Mouse (Mus musculus) testis, postnatal 14 days (tissue): ENCODE data around the gene Ldb3.

Experiments used
- DNase-seq: peaks from one replicate; pipeline ENCODE4 v3.0.0; 2021; ENCODE audit warnings: low spot score

The Ldb3 gene

DNA sequence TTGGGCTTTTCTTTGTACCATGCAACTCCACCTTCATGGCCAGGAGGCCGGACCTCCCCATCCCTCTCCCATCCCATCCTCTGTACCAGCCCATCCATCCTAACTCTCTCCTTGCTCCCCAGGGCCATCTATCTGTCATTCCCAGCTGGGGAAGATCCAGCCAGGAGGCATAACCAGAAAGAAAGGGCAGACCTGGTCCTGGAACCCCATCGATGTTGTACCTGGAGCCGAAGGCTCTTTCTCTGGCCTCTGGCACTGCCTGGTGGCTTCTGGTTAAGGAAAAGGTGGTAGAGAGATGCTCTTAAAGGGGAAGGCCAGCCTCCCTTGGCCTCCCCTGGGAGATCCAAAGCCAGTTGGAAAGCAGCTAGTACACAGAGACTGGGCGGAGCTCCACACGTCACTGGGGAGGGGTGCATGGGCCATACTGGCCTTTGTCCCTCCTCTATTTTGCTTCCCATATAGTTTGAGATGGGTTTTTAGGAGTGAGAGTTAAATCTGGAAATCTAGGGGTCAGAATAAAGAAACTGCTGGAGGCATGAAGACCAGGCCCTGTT, 1.6 kb upstream of the Ldb3 start:
- no peak for DNase-seq

DNA sequence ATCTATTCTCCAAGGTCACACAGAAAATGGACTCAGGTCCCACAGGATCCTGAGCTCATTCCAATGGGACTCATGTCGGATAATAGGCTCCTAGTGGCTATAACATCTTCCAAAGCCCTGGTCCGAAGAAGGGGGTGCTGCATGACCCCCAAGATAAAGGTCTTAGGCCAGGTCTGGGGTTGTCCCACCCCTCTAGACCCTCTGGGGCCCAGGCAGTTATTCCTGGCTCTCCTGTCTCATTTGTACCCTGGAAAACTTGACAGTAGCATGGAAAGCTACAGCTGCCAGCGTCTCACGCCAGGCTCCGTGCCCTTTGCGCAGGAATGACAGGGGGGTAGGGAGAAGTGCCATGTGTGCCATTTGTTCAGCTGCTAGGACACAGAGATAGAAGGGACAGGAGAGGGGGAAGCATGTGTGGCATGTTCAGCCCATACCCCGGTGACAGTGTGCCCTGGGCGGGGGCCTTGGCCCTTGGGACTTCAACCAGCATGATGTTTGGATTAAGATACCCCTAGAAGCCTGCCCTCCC, 767 bp upstream of the Ldb3 start:
- no peak for DNase-seq

DNA sequence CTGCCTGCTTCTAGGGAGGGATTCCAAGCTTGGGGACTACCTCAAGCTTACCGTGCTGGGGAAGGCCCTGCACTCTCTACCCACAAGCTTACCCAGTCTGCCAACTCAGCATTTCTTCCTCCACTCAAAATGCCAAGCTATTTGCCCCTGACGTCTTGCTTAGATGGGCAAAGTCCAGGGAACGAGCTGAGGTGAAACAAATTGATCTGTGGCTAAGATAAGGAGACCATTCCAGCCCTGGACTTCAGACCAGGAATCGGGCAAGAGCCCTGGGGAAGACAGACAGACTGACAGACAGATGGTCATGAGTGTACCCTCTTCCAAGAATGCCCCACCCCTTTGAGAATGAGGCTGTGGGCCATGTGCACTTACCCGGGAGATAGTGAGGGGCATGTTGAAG, 477 bp downstream of the Ldb3 start:
- no peak for DNase-seq

DNA sequence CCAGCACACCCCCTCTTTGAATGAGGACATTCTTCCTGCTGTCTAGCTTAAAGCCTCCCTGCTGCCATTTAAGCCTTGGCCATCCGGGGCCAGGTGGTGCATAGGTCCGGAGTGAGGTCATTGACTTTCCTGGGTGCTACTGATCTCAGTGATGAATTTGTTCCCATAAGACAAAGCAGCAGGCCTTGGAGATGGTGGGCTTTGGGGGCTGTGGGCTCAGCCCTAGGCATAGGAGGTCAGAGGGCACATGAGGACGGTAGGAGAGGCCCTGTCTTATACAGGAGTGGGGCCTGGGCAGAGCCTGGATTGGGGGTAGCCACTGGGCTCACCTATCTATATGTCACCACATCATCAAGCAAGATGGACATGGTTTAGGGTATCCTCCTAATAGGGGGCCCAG, 1.6 kb downstream of the Ldb3 start:
- DNase-seq, result no peak

DNA sequence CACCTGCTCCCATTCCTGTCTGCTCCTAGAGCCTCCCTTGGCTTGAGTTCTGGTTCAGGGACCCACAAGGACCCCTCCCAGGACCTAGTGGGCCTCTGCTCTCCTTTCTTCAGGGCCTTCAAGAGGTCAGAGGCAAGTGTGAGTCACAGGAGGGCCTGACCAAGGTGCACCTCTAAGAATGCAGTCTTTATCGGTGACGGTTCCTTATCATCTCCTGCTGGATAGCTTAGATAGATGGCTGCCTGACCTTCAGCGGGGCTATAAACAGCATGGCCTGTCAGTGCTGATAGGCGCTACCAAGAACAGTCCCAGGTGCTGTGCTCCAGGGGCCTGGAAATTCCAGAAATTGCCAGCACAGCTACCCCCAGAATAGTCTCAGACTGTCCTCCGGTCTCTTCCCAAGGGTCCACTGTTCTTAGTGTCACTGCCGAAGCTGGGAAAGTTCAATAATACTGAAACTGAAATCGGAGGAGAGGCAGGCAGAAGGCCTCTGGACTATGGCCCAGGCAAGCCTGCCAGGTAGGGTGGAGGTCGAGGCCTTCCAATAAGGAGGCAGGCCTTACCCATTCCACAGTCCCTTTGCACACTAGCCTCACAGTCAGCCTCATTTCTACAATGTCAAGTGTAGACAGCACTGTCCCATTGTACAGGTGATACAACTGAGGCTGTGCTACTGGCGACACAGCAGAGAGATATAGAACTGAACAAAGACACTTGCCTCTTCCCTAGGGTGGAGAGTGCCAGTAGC, 3.0 kb downstream of the Ldb3 start:
- no peak for DNase-seq

DNA sequence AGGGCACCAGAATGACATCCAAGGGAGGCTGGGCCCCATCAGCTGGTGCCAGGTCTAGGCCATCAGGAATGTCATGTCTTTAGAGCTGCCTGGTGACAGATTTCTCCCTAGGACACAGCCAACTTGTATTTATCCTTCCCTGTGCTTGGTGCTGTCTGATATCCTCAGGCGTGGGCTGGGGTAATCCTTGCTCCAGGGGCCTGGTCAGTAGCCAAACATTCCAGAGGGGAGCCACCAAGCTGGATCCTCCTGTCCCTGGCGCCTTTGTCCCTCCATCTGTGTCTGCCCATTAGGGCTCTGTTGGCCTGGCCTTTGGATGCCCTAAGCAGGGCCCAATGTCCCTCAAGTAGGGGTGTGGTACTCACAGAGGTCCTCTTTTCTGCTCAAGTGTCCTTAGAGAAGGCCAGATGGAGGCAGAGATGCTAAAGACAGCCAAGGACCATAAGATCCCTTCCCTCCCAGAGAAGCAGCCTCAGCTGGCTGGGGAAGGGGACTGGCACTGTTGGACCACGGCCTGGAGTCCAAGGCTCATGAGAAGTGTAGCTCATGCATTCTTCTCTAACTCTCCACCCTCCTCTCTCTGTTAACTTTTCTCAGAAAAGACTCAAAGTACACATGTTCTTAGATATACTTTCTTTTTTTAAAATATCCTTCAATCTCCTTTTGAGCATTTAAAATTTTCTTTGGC, 5.6 kb downstream of the Ldb3 start:
- DNase-seq, result peak; percentile 38

DNA sequence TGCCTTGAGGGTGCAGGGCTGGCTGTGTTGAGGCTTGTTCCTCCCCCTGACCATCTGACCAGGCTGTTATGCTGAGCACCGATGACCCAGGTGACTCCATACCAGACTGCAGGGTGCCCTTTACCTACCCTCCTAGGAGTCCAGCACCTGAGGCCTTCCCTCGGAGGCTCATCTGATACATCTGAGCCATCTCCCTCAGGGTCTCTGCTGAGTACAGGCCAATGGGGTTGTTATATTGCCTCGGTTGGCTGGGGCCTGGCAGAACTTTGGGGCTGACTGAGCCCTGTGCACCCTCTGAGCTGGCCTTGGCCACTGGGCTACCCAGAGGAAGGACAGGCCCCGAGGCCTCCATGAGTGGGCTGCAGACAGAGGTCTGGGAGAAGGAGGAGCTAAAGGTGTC, 11.6 kb downstream of the Ldb3 start:
- DNase-seq, result no peak

DNA sequence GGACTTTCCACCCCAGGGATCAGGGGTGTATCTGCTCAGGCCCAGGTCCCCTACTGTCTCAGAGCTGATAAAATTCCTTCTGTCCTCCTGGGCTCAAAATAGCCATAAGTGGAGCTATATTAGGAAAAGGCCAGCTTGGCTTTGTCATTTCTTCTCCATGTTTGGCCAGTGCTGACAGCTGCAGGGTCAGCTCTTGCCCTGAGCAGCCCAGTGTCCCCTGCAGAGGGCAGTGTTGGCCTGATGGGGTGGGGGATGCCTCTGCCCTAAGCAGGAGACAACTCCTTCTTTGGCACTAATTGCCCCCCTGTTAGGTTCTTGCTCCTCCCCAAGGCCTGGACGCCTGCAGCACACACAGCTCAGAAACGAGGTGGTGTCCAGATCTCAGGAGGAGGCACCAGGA, 14.4 kb downstream of the Ldb3 start:
- no peak for DNase-seq

DNA sequence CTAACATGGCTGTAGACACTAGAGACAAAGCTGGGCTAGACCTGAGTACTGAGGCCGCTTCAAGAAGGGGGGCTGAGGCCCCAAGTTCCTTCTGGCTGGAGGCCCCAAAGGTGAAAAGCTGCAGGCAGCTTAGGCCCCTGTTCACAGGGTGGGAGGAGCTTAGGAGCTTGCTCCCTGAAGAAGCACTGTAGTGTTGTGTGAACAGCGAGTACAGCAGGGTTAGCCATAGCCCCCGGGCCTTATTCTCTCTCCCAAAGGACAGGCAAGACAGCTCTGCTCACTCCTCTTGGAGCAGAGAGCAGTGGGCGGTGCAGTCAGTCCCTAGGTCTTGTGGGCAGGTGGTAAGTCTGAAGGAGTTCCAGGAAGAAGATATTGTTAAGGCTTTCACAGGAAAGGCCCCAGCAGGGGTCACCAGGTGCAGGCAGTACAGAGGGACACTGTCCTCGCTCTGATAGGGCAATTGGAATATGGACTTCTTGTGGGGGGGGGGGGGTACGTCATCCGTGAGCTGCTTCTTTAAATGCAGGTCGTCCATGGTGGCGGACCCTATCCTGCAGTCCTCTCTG, 15.1 kb downstream of the Ldb3 start:
- no peak for DNase-seq

DNA sequence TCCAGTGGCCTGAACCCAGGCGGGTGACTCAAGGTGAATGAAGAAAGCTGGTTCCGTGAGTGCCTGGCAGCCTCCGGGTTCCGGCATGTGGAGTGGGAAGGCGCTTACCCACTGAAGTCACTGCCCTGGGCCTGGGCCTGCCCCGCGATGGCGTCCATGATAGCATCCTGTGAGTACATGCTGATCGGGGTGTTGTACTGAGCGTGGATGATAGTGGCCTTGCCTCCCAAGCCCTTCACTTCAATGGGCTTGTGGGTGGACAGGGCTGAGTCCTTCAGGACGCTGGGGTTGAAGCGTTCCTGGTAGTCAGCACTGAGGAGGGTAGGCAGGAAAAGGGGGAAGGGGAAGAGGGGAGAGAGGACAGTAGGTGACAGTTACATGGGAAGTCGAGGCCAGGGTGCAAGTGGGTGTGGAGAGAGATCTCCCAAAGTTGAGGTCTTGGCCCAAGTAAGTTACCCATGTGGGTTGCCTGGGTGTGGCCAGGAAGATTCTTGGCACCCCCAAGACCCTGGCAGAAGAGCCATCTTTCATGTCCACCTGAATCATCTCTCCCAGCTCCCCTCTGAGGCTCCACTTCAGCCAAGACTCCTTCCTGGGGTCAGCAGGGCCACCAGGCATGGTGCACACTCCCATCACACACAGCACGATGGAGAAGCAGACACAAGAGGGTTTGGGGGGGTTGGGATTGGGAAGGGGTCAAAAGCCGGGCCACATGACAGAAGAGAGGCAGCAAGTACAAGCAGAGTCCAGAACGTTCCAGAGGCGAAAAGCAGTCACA, 16.7 kb downstream of the Ldb3 start:
- DNase-seq, result no peak

DNA sequence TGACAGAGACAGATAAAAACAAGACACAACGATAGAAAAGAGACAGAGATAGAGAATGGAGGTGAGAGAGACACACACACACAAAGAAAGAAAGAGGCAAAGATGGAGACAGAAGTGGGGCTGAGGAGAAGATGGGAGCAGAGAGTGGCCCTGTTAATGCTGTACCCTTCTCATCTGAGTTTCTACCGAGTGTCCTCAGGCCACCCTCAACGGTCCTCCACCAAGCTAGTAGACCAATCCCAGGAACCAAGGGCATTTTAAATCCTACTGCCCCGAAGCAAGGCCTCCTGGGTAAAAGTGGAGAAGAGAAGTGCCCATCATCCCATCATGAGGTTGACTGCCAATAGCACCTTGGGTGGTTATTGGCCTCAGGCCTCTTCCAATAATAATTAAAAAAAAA, 17.6 kb downstream of the Ldb3 start:
- DNase-seq, result no peak

DNA sequence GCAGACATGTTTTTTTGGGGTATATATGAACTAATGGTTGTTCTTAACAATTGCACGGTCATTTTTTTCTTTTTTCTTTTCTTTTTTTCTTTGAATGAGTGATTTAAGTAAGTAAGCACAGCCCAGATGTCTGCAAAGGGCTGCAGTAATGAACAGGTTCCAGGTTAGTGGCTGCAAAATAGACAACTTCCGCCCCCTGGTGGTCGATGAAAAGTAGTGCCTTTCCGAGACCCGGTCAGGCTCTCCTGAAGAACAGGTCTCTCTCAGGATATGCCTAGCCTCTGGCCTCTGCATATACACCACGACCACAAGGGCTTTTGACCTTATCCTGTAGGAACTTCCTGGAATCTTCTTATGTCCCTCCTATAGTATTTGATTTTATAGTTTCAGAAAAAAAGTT, 18.2 kb downstream of the Ldb3 start:
- peak; percentile 76 for DNase-seq

DNA sequence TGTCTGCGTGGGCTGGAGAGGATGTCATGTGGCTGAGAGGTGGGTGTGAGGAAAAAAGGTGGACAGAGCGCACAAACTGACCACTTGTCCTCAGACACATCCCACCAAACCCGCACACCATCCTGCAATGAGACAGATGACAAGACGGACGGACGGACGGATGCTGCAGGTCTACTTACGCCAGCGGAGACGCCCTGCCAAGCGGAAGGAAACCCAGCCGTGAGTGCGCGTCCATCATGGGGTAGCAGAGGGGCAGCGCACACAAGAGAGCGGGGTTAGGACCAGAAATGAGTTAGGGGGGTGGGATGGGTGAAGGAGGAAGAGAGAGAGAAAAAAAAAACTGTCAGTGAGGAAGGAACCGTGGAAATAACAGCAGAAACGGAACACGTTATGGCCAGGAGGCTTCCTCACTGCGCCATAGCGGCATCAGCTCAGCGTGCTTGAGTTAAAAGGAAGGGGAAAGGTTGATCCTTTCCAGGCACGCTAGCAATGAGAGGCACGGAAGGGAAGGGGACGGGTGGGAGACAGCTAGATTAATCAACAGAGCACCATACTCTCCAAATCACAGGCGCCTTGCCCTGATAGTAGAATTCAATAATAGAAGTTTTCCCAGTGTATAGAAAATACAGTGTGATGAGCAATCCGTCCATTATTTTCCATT, 18.8 kb downstream of the Ldb3 start:
- DNase-seq, result no peak

DNA sequence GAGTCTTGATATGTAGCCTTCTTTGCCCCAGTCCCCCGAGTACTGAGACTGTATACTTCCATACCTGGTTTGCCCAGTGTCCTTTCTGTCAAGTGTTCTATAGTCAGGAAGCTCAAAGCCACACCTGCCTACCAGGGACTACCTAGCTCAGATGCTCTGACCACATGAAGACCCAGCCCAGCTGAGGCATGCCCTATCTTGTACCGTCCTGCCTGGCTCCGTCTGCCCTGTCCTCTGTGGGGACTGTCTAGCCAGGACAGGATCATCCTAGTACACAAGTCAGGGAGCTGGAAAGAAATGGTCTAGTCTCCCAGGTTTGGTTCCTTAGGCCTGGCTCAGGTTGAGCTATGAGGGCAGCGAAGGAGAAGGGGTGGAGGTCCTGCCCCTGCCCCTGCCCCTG, 19.9 kb downstream of the Ldb3 start:
- DNase-seq, result no peak

DNA sequence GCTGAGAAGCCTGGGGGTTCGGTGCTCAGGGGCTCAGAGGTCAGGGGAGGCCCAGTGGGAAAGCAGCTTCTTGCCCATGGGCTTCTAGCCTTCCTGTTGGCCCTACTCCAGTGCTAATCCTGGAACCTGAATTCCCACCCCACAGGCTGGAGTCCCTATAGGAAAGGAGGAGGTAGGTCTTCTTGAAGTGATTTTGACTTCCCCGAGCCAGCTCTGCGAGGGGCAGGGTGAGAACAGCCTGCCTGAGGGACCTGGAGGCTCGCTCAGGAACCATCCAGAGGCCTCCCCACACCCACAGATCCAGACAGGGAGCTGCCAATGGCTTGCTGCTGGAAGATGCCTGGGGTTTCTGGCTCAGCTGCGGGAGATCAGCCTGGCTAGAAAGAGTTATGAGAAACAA, 20.8 kb downstream of the Ldb3 start:
- DNase-seq, result no peak

DNA sequence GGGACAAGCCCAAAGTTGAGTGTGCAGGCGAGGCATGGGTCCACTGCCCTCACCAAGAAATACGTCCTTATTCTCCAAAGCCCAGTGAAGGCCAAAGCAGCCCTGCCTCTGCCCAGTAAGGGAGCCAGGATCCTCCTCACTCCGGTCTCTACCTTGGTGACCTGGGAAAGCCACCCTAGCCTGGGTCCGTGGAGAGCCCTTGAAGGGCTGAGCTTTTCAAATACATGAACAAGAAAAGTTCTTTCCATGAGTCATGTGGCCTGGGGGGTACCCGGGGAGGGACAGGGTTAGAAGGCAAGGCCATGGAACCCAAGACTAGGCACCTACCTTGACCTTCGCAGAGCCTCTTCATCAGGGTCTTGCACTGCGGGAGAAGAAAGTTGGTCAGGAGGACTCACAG, 22.0 kb downstream of the Ldb3 start:
- DNase-seq, result no peak

DNA sequence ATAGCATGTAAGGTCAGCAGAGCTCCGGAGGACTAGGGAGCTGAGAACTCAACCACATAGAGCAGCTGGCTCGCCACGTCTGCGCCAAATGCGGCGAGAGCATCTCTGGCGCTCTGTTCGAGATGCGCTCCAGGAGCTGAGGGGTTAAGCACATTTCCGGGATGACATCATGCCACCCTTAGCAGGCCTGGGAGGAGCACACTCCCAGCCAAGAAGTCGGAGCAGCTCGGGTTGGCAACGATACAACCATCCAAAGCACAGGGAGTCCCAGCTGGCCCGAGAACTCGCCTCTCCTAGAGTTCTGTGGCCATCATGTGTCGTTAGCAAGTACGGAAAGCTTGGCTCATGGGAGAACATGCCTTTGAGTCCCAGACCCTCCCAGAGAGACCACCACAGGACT, 22.8 kb downstream of the Ldb3 start:
- peak; percentile 59 for DNase-seq

DNA sequence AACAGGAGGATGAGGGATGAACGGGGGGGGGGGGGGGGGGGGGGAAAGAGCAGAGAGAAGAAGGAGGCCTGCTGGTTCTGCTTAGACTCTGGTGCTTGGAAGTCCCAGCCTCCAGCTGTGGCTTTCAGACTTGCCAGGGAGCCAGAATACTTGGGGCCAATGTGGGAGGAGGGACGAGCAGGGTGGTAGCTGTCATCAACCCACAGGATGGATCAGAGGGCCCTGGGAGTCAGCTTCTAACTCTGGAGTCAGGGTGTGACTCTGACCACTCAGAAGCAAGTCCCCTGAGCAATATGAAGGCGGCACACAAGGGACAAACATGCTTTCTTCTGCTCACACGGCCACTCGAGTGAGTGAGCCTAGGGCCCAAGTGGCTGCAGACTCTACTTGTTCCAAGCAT, 23.8 kb downstream of the Ldb3 start:
- no peak for DNase-seq

DNA sequence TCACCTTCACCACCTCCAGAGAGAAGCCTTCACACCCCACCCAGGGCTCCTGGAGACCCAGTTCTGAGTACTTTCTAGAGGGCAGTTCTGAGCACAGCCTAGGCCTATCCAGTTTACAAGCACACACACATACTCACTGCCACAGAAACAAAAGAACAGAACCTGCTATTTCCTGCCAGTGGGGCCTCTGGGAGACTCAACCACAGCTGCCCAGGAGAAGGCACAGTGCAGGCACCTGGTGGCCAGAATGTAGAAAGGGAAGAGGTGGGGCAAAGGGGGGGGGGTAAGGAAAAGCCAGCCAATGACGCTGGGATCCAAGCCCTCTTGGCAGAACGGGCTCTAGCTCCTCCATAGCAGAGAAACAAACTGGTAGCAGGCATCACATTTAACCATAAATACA, 26.1 kb downstream of the Ldb3 start:
- DNase-seq, result no peak

DNA sequence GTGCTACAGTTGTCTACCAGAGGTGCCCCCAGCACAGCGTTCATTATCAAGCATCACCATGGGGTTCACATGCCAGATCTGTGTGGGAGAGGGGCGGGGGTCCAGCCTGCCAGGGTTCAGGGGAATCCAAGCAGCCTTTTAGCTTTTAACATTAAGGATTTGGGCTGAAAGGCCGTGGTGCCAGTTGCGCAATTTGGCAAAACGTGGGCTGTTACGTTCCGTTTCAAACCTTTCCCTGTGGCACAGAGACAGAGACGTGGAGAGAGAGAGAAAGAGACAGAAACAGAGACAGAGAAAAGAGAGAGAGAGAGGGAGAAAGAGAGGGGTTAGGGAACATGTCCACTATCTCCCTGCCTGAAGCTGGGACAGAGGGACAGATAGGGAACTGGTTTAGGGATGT, 26.8 kb downstream of the Ldb3 start:
- no peak for DNase-seq

DNA sequence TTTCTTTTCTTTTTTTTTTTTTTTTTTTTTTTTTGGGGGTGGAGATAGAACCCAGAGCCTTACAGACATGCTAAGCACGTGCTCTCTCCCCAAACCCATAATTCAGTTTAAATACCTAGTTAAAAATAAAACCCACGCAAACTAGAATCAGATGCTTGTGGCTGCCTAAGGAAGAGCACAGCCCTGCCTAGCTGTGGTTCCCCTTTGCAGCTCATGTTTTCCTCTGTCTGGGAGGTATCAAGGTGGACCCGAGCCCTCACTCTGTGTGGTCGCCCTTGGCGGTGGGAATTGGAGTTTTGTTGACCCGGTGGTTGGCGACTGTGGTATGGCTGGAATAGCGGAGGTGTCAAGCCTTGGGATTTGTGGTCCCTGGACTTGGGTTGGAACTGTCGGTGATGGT, 29.5 kb downstream of the Ldb3 start:
- DNase-seq, result no peak

DNA sequence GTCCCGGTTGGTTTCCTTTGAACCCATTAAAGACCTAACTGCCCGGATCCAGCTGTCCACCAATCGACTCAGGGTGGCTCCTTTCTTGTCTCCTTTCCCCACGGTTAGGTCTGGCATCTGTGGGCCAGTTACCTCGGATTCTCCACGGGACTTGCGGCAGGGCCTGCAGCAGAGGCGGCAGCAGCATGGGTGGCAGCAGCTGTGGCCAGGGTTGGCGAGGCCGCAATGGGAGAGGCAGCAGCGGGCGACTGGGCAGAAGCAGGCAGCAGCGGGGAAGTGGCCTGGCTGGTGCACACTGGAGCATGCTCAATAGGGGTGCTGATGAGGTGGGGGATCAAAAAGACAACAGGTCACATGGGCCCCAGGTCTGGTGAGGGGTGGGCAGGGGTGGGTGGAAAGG, 33.3 kb downstream of the Ldb3 start:
- no peak for DNase-seq
